Mouse (Mus musculus) C2C12 (cell line): ENCODE measurements at regions not wholly inside any gene's neighbourhood (a gene's known extent, or its start where the extent isn't known, plus 50 kb on each side); places are given as distances from the start of the nearest gene placed in this dataset.

Experiments used
- H3K27me3 ChIP-seq: one replicate; pipeline ENCODE4 v1.6.1; 2011; ENCODE audit not compliant: control insufficient read depth, insufficient read depth, insufficient read length
- H3K36me3 ChIP-seq: one replicate; pipeline ENCODE4 v1.6.1; 2011; ENCODE audit not compliant: control insufficient read depth, insufficient read depth
- H3K4me3 ChIP-seq: one replicate; pipeline ENCODE4 v1.5.1; 2011; ENCODE audit warnings: mild to moderate bottlenecking, control low read depth; ENCODE audit not compliant: poor library complexity, insufficient read depth, severe bottlenecking
- H3K79me2 ChIP-seq: one replicate; pipeline ENCODE4 v1.6.1; 2011; ENCODE audit not compliant: control insufficient read depth, insufficient read depth
- H3K79me3 ChIP-seq: one replicate; pipeline ENCODE4 v1.6.1; 2011; ENCODE audit warnings: low read depth, control low read depth
- H3ac ChIP-seq: one replicate; pipeline ENCODE3; 2011; ENCODE audit warnings: low read depth; ENCODE audit not compliant: control insufficient read depth, insufficient read length
- CEBPB ChIP-seq: IDR thresholded peaks from one replicate; pipeline ENCODE4 v1.6.1; 2011; ENCODE audit warnings: low read depth, mild to moderate bottlenecking, control low read depth, moderate library complexity
- CTCF ChIP-seq: IDR thresholded peaks from one replicate; pipeline ENCODE4 v1.5.1; 2011; ENCODE audit not compliant: control insufficient read depth, insufficient read depth, insufficient read length
- FOSL1 ChIP-seq: IDR thresholded peaks from one replicate; pipeline ENCODE4 v1.8.0; 2011; ENCODE audit warnings: mild to moderate bottlenecking, low read length; ENCODE audit not compliant: poor library complexity, insufficient read depth, severe bottlenecking
- MAX ChIP-seq: IDR thresholded peaks from one replicate; pipeline ENCODE4 v1.6.1; 2011; ENCODE audit warnings: mild to moderate bottlenecking, control low read depth
- MYOD1 ChIP-seq: IDR thresholded peaks from one replicate; pipeline ENCODE4 v1.6.1; 2011; ENCODE audit warnings: low read depth; ENCODE audit not compliant: control insufficient read depth, insufficient read length
- MYOG ChIP-seq: IDR thresholded peaks from one replicate; pipeline ENCODE4 v1.6.1; 2011; ENCODE audit not compliant: control insufficient read depth, insufficient read length; ENCODE audit errors: extremely low read depth
- USF1 ChIP-seq: IDR thresholded peaks from one replicate; pipeline ENCODE4 v1.6.1; 2011; ENCODE audit warnings: low read depth, mild to moderate bottlenecking, control low read depth, moderate library complexity

GRCm38 (mm10) chr8:89324462-89325247 lies 280.7 kb upstream of the Sall1 start:
- TF ChIP-seq CEBPB (no peak), MYOG (no peak), FOSL1 (no peak), CTCF (no peak), MYOD1 (no peak), MAX (no peak), USF1 (no peak)
- Histone ChIP-seq H3K79me2 (no peaks in the 10 kb centered on the region), H3K27me3 (no peaks in the 10 kb centered on the region), H3K36me3 (no peaks in the 10 kb centered on the region), H3K4me3 (no peak overlapping the region), H3K79me3 (no peaks in the 10 kb centered on the region), H3ac (no peak overlapping the region)

- Histone ChIP-seq H3K79me3 (no peaks in the 10 kb centered on the region), H3K27me3 (no peaks in the 10 kb centered on the region), H3ac (no peak overlapping the region), H3K79me2 (no peaks in the 10 kb centered on the region), H3K36me3 (no peaks in the 10 kb centered on the region), H3K4me3 (no peak overlapping the region)
- TF ChIP-seq MAX (no peak), FOSL1 (no peak), CEBPB (no peak), MYOD1 (no peak), MYOG (no peak), CTCF (no peak), USF1 (no peak)
These were observed 273.7 kb upstream of the Sall1 start for GRCm38 (mm10) chr8:89317514-89318289.

- Histone ChIP-seq H3K79me2 (no peaks in the 10 kb centered on the region), H3K4me3 (no peak overlapping the region), H3K79me3 (no peaks in the 10 kb centered on the region), H3K36me3 (no peaks in the 10 kb centered on the region), H3K27me3 (no peaks in the 10 kb centered on the region), H3ac (no peak overlapping the region)
- TF ChIP-seq CEBPB (no peak), MYOD1 (no peak), MAX (no peak), FOSL1 (no peak), MYOG (no peak), CTCF (no peak), USF1 (no peak)
These were observed 272.7 kb upstream of the Sall1 start for GRCm38 (mm10) chr8:89316566-89317175.

GRCm38 (mm10) chr8:89314907-89315306 lies 270.9 kb upstream of the Sall1 start:
- H3K27me3 ChIP-seq = no peaks in the 10 kb centered on the region
- no peaks in the 10 kb centered on the region for H3K79me2 ChIP-seq
- TF ChIP-seq MYOG (no peak), USF1 (no peak), CEBPB (no peak), MYOD1 (no peak), CTCF (no peak), FOSL1 (no peak), MAX (no peak)
- no peaks in the 10 kb centered on the region for H3K79me3 ChIP-seq
- H3K4me3 ChIP-seq = no peak overlapping the region
- no peaks in the 10 kb centered on the region for H3K36me3 ChIP-seq
- H3ac ChIP-seq = no peak overlapping the region

- H3K4me3 ChIP-seq = no peak overlapping the region
- H3K36me3 ChIP-seq = no peaks in the 10 kb centered on the region
- H3K79me2 ChIP-seq = no peaks in the 10 kb centered on the region
- H3ac ChIP-seq = no peak overlapping the region
- TF ChIP-seq CEBPB (no peak), CTCF (no peak), USF1 (no peak), MAX (no peak), MYOG (no peak), FOSL1 (no peak), MYOD1 (no peak)
- no peaks in the 10 kb centered on the region for H3K27me3 ChIP-seq
- no peaks in the 10 kb centered on the region for H3K79me3 ChIP-seq
These were observed 266.8 kb upstream of the Sall1 start for GRCm38 (mm10) chr8:89310696-89311214.
